Mouse (Mus musculus): ENCODE measurements around the gene Amz1. TPM values are rescaled to one million over a fixed set of nuclear protein-coding genes. Genes with fewer than 3 reads are reported as not detected.

Amz1 gene
- polyA plus RNA-seq, 1 experiment = not detected

- Histone ChIP-seq H3K4me3 (replicated peaks) (no peak overlapping the region), H3K27me3 (ENCODE audit: control insufficient read depth) (peaks cover 47% of the 10 kb centered on the region), H3K4me1 (ENCODE audit: control insufficient read depth) (peaks cover 4% of the 10 kb centered on the region), H3K9me3 (ENCODE audit: control insufficient read depth, low read length) (no peaks in the 10 kb centered on the region), H3K36me3 (ENCODE audit: control insufficient read depth) (no peaks in the 10 kb centered on the region)
- TF ChIP-seq GATA1 (IDR thresholded peaks at IDR 0.05; ENCODE audit: low read length) = no peak
- no peak for TF ChIP-seq TAL1 (IDR thresholded peaks at IDR 0.05; ENCODE audit: low read length)
Measured at GRCm38 (mm10) chr5:140733336-140733735, 9.4 kb downstream of the Amz1 start.

- peaks cover 51% of the 10 kb centered on the region for H3K27me3 ChIP-seq (ENCODE audit: control insufficient read depth)
- peaks cover 4% of the 10 kb centered on the region for H3K4me1 ChIP-seq (ENCODE audit: control insufficient read depth)
- no peaks in the 10 kb centered on the region for H3K36me3 ChIP-seq (ENCODE audit: control insufficient read depth)
- H3K4me3 ChIP-seq (replicated peaks) = no peak overlapping the region
- TF ChIP-seq TAL1 (IDR thresholded peaks at IDR 0.05; ENCODE audit: low read length) (no peak), GATA1 (IDR thresholded peaks at IDR 0.05; ENCODE audit: low read length) (no peak)
- no peaks in the 10 kb centered on the region for H3K9me3 ChIP-seq (ENCODE audit: control insufficient read depth, low read length)
Measured at GRCm38 (mm10) chr5:140735297-140735696, 11.4 kb downstream of the Amz1 start.

- Histone ChIP-seq H3K4me3 (replicated peaks) (no peak overlapping the region), H3K4me1 (ENCODE audit: control insufficient read depth) (peaks cover 4% of the 10 kb centered on the region), H3K27me3 (ENCODE audit: control insufficient read depth) (peaks cover 51% of the 10 kb centered on the region), H3K9me3 (ENCODE audit: control insufficient read depth, low read length) (no peaks in the 10 kb centered on the region), H3K36me3 (ENCODE audit: control insufficient read depth) (no peaks in the 10 kb centered on the region)
- TF ChIP-seq GATA1 (IDR thresholded peaks at IDR 0.05; ENCODE audit: low read length) (no peak), TAL1 (IDR thresholded peaks at IDR 0.05; ENCODE audit: low read length) (no peak)
Measured at GRCm38 (mm10) chr5:140736166-140736565, 12.2 kb downstream of the Amz1 start.

GRCm38 (mm10) chr5:140739813-140740212 lies 15.9 kb downstream of the Amz1 start:
- Histone ChIP-seq H3K27me3 (ENCODE audit: control insufficient read depth) (peaks cover 37% of the 10 kb centered on the region), H3K4me1 (ENCODE audit: control insufficient read depth) (peaks cover 4% of the 10 kb centered on the region), H3K4me3 (replicated peaks) (no peak overlapping the region), H3K9me3 (ENCODE audit: control insufficient read depth, low read length) (no peaks in the 10 kb centered on the region), H3K36me3 (ENCODE audit: control insufficient read depth) (no peaks in the 10 kb centered on the region)
- TF ChIP-seq GATA1 (IDR thresholded peaks at IDR 0.05; ENCODE audit: low read length) = no peak
- TF ChIP-seq TAL1 (IDR thresholded peaks at IDR 0.05; ENCODE audit: low read length) = no peak

- TF ChIP-seq GATA1 (IDR thresholded peaks at IDR 0.05; ENCODE audit: low read length) = no peak
- TF ChIP-seq TAL1 (IDR thresholded peaks at IDR 0.05; ENCODE audit: low read length) = no peak
- H3K9me3 ChIP-seq (ENCODE audit: control insufficient read depth, low read length) = no peaks in the 10 kb centered on the region
- H3K4me1 ChIP-seq (ENCODE audit: control insufficient read depth) = no peaks in the 10 kb centered on the region
- H3K4me3 ChIP-seq (replicated peaks) = no peak overlapping the region
- peaks cover 25% of the 10 kb centered on the region for H3K27me3 ChIP-seq (ENCODE audit: control insufficient read depth)
- H3K36me3 ChIP-seq (ENCODE audit: control insufficient read depth) = no peaks in the 10 kb centered on the region
Measured at GRCm38 (mm10) chr5:140741040-140741439, 17.1 kb downstream of the Amz1 start.

GRCm38 (mm10) chr5:140741877-140742276 lies 17.9 kb downstream of the Amz1 start:
- no peak overlapping the region for H3K4me3 ChIP-seq (replicated peaks)
- no peak for TF ChIP-seq TAL1 (IDR thresholded peaks at IDR 0.05; ENCODE audit: low read length)
- no peak for TF ChIP-seq GATA1 (IDR thresholded peaks at IDR 0.05; ENCODE audit: low read length)

GRCm38 (mm10) chr5:140743706-140744131 lies 19.8 kb downstream of the Amz1 start:
- Histone ChIP-seq H3K27me3 (ENCODE audit: control insufficient read depth) (peaks cover 2% of the 10 kb centered on the region), H3K4me3 (replicated peaks) (no peak overlapping the region), H3K4me1 (ENCODE audit: control insufficient read depth) (peaks cover under 1% of the 10 kb centered on the region; the same call in 1 of the 2 replicates), H3K36me3 (ENCODE audit: control insufficient read depth) (no peaks in the 10 kb centered on the region), H3K9me3 (ENCODE audit: control insufficient read depth, low read length) (no peaks in the 10 kb centered on the region)
- no peak for TF ChIP-seq TAL1 (IDR thresholded peaks at IDR 0.05; ENCODE audit: low read length)
- TF ChIP-seq GATA1 (IDR thresholded peaks at IDR 0.05; ENCODE audit: low read length) = no peak

More at GRCm38 (mm10) chr5:140741877-140742276, 17.9 kb downstream of the Amz1 start:
- H3K4me1 ChIP-seq (ENCODE audit: control insufficient read depth) = no peaks in the 10 kb centered on the region
- H3K9me3 ChIP-seq (ENCODE audit: control insufficient read depth, low read length) = no peaks in the 10 kb centered on the region
- H3K27me3 ChIP-seq (ENCODE audit: control insufficient read depth) = peaks cover 17% of the 10 kb centered on the region
- no peaks in the 10 kb centered on the region for H3K36me3 ChIP-seq (ENCODE audit: control insufficient read depth)

- Histone ChIP-seq H3K36me3 (ENCODE audit: control insufficient read depth) (no peaks in the 10 kb centered on the region; the same call in 1 of the 2 replicates), H3K9me3 (ENCODE audit: control insufficient read depth, low read length) (peaks cover 14% of the 10 kb centered on the region), H3K4me3 (replicated peaks) (no peak overlapping the region), H3K27me3 (ENCODE audit: control insufficient read depth) (no peaks in the 10 kb centered on the region; the same call in 1 of the 2 replicates), H3K4me1 (ENCODE audit: control insufficient read depth) (peaks cover 12% of the 10 kb centered on the region)
- TF ChIP-seq TAL1 (IDR thresholded peaks at IDR 0.05; ENCODE audit: low read length) (no peak), GATA1 (IDR thresholded peaks at IDR 0.05; ENCODE audit: low read length) (no peak)
Measured at GRCm38 (mm10) chr5:140748425-140748824, 24.5 kb downstream of the Amz1 start.

GRCm38 (mm10) chr5:140749062-140749875 lies 25.3 kb downstream of the Amz1 start:
- Histone ChIP-seq H3K4me1 (ENCODE audit: control insufficient read depth) (peaks cover 12% of the 10 kb centered on the region), H3K4me3 (replicated peaks) (peak overlapping the region; percentile 47), H3K9me3 (ENCODE audit: control insufficient read depth, low read length) (peaks cover 14% of the 10 kb centered on the region), H3K27me3 (ENCODE audit: control insufficient read depth) (no peaks in the 10 kb centered on the region), H3K36me3 (ENCODE audit: control insufficient read depth) (no peaks in the 10 kb centered on the region; the same call in 1 of the 2 replicates)
- TF ChIP-seq TAL1 (IDR thresholded peaks at IDR 0.05; ENCODE audit: low read length) (no peak), GATA1 (IDR thresholded peaks at IDR 0.05; ENCODE audit: low read length) (no peak)
